Mouse (Mus musculus): Measurements from ENCODE around the gene Tarbp2.

Gene Tarbp2

DNA sequence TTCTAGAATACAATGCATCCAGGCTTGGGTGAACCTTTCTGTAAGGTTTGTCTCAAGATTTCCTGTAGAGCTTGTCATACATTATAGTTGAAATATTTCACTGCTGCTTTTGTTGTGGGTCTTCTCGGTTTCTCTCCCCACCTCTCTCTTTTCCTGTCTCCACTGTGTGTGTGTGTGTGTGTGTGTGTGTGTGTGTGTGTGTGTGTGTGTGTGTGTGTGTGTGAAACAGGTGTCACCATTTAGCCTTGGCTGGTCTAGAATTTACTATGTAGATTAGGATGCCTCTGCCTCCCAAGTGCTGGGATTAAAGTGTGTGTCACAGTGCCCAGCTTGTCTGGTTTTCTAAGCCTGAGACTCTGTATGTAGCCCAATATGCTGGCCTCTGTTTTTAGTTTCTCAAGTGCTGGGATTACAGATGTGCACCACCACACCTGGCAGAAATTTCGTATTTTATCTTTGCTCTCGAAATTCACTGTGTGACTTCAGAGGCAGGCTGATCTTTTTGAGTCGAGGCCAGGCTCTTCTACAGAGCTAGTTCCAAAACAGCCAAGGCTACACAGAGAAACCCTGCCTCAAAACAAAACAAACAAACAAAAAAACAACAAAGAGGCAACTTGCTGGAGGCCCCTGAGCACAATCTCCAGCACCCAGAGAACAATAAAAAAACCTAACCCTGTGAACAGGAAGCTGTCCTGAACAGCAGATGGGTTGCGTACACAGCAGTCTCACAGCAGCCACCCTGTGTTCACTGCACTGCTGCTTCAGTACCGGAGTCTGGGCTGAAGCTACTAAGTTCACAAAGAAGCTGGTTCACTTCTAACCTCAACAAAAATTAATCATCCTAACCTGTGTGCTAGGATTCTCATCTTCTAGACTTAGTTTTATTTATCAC lies 8.4 kb downstream of the Tarbp2 start:
- no peak for DNase-seq (ENCODE audit: low spot score in 2 of 2)

DNA sequence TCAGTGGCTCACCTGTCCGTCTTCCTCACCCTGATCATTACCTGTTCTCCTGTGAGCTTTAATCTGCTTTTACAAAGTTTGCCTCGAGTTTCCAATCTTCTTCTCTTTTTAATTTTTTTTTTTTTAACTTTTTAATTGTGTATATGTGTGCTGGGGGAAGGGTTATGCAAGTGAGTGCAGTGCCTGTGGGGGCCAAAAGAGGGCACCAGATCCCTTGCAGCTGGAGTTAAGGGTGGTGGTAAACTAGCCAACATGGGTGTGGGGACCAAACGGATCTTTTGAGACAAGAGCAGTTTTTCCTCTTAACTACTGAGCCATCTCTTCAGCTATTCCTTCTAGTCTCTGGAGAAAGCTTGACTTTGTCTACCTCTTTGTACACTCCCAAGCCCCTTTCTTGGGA lies 9.9 kb downstream of the Tarbp2 start:
- no peak for DNase-seq (ENCODE audit: low spot score in 2 of 2)

DNA sequence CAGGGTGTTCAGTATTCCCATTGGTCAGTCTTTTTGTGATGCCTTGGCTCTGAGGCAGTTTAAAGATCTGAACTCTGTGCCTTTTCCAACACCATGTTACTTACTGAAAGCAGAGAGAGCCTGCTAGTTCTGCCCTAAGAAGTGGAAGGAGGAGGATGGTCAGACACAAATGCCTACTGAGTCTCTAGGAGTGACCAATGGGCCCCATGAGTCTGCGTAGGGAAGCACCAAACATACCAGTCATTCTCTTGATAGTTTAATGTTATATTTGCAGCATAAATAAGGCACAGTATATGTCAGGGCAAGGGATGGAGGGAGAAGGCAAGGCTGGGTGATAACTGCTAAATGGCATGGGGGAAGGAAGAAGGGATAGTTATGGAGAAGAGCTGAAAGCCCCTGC lies 10.4 kb downstream of the Tarbp2 start:
- no peak for DNase-seq (ENCODE audit: low spot score in 2 of 2)

DNA sequence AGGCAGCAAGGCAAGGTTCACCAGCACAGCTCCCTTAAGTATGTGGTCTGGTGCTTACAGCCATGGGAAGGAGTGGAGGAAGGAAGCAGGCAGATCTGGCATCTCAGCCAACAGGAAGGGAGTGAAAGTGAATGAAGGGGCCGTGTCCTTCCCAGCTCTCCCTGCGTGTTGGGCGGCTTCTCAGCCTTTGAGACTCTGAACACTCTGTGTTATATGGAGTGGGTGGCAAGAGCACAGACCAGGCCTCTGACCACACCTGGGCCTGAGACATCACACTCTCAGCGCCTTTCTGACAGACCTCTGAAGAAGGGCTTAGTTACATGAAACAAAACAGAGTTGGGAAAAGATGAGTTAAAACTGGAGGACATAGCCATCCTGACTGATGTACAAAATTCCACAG lies 12.6 kb downstream of the Tarbp2 start:
- no peak for DNase-seq (ENCODE audit: low spot score in 2 of 2)

DNA sequence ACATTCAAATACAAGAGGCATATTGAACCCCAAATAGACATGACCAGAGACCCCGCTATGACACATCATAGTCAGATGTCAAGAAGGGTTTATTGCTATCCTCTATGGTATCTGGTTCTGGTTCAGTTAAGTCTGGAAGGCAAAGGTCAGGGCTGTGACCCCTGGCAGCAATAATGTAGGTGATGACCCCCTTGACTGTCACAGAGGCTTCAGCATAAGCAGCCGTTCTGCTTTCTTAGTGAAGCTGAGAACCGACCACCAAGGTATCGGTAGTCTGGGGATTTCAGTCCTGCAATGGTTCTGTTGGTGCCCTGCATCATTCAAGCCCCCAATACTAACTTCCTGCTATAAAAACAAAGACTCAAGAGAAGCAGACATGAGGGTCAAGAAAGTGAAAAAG lies 13.6 kb downstream of the Tarbp2 start:
- no peak for DNase-seq (ENCODE audit: low spot score in 2 of 2)

DNA sequence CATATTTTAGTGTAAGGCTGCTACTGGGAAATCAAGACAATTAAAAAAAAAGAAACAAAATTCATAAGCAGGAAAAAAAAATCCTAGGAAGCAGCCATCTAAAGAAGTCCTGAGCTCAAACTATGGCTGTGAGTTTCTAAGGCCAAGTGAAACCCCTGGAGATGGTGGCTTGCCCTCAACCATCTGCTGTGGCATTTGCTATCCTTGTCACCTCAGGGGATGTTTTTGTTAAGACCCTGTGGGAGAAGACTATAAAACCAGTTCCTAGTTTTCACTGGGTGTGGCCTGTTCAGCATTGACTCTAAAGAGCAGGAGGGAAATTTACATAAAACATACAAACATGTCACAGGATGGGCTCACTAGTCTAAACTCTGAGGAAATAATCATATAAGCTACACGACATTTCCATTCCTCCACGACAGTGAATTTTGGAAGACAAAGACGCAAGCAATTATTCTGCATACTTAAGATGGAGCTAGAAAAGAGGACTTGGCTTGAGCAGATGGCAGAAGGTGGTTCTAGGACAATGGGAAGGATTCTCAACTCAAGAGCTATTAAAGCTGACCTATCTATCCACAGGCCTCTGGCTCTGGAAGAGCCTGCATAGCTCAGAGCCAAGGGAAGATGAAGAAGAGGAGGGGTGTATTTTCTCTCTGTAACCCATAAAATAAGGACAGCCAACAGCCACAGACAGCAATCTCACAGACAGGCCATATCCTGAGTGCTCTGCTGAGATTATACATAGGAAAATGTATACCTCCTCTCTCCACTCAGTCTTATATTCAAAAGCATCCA lies 14.3 kb downstream of the Tarbp2 start:
- no peak for DNase-seq (ENCODE audit: low spot score in 2 of 2)

DNA sequence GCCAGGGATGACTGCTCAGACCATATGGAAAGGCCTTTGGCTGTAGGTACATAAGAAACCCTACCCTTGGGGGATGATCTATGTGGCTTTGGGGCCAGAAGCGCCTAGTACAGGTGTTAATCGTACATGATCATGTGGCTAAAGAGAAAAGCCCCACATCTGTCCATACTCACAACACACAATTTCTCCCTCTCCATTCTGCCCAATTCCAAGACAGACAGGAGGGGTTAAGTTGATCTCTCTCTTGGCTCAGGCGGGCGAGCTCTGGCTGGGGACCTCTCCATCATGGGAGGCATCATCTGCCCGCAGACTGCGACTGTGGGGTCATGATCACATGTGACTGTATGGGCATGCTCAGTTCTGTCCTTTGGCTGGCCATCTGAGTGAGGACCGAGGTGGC lies 15.9 kb downstream of the Tarbp2 start:
- no peak for DNase-seq (ENCODE audit: low spot score in 2 of 2)

DNA sequence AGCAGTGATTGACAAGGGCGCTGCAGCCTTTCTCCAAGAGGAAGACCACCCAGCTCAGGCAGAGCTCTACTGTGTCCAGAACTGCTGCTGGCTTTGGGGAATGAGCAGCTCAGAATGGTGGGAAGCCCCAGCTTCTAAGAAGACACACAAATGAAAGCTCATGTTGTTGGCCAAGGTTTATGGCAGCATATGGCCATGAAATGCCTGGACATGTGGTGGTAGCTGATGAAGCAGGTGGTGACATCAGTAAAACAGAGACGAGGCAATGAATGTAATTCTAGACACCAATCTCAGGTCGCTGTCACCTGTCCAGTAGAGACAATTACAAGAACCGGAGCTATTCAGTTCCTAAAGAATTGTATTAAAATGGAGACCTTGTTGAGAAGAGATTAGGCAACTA lies 26.8 kb downstream of the Tarbp2 start:
- no peak for DNase-seq (ENCODE audit: low spot score in 2 of 2)

DNA sequence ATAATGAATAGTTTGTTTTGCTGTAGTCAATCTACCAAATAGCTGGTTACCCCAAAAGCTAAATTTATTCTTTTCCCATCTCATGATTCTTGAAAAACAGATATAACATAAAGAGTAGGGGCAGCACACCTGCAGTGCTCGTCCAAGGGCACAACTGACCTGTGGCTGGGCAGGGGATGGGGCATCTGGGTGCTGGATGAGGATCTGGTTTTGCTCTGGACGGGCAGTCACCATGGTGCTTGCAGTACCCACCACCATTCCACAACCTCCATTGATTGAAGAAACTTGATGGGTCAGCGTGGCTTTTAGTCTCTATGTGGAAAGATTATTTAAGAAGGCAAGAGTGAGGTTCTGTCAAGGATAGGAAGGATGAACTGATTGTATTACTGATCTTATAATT lies 28.3 kb downstream of the Tarbp2 start:
- no peak for DNase-seq (ENCODE audit: low spot score in 2 of 2)

DNA sequence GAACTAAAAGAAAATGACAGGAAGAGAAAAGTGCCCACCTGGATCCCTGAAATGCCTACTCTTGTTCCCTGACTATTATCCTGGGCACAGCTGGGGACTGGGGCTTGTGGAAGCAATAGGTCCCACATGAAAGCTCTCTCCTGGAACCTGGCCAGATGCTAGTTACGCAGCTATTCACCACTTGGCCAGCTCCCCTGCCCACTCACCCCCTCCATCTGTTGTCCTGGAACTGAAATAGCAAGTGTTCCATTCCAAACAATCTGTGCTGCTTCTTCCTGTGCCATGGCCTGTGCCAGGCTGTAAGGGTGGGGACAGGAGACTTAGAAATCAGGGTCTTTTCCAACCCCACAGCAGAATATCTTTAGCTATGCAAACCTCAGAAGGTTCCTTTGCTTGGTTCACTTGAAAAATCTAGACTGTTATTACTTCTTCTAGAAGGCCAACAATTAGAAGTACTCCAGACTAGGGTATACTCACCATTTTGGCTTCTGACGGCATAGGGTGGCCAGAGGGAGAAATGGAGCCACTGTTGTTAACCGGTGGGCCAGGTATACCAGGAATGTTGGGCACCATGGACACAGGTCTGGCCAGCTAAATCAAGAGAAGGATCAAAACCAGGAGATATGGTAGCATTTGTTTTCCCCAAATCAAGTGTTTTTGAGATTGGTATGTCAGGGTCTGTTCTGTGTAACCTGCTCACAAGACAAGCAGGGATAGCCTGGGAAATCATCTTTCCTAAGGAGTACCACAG lies 28.9 kb downstream of the Tarbp2 start:
- DNase-seq (ENCODE audit: low spot score in 2 of 2), result peak; percentile 29 to 64

DNA sequence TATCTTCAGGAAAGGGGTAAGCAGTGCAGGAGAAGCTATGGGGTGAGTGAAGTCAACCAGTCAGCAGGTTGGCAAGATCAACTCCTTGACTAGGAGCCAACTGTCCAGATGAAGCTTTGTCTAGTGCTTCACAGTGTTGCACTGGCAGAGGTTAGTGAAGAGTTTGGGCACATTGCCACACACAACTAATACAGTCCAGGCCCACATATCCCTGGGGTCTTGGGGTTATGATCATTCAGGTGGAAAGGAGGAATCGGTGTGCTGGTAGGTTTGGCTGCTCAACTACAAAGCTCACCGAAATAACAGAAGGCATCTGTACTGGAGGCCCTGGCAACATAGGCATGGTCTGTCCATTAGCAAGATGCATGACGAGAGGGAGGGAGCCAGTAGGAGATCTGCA lies 29.5 kb downstream of the Tarbp2 start:
- DNase-seq (ENCODE audit: low spot score in 2 of 2), result no peak

DNA sequence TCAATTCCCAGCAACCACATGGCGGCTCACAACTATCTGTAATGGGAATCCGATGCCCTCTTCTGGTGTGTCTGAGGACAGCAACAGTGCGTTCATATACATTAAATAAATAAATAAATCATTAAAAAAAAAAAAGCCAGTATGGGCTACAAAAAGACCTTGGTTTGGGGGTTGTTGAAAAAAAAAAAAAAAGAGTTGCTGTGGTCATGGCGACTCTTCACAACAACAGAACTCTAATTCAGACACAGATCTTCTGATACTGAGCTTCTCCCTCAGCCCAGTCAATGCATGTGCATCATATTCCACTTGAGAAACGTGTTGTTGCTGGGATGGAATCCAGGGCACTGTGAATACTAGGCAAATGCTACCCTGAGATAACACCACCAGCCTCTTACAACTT lies 34.6 kb downstream of the Tarbp2 start:
- DNase-seq (ENCODE audit: low spot score in 2 of 2), result no peak

DNA sequence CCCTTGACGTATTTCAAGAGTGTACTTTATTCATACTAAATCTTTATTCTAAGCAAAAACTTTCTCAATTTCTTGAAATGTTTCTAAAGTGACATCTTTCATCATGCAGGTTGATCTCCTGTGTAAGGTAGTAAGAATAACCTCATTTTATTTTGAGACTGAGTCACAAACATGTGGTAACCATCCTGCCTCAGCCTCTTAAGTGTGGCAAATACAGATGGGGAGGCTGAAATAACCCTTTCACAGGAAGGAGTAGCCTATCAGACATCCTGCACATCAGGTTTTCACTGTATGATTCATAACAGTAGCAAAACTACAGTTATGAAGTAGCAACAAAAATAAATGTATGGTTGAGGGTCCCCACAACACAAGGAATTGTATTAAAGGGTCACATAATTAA lies 37.6 kb downstream of the Tarbp2 start:
- DNase-seq (ENCODE audit: low spot score in 2 of 2), result no peak

DNA sequence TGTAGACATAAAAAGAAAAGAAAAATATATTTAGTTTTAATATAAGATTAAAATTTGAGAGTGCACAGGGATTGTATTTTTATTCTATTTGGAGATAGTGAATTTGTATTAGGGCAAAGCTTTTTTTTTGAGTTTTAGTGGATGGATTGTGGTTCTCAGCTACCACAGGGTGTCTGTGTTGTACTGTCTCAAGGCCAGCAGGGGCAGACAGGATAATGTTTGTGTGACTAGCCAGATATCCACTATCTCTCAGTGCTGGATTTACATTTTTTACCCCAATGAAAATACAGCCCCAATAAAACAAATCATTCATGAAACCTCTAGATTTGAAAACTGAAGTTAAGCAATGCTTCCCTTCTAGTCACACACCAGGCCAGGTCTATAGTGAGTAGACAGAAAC lies 39.6 kb downstream of the Tarbp2 start:
- DNase-seq (ENCODE audit: low spot score in 2 of 2), result no peak

DNA sequence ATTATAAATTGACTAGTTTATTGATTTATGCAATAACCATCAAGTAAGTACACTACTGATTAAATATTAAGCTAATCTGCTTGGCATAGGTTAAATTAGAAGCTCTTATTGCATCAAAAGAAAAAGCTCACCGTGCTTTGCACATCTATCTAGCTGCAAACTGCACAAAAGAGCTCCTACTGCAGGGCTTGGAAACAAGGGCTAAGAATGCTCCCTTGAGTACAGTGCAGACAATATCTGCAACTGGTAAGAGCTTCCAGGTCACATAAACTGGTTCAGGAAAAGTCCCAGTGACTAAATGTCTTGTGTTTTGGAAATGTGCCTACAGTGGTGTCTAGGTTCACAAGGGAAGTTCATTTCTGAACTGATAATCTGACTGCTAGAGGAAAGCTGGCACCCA lies 44.5 kb downstream of the Tarbp2 start:
- DNase-seq (ENCODE audit: low spot score in 2 of 2), result no peak

DNA sequence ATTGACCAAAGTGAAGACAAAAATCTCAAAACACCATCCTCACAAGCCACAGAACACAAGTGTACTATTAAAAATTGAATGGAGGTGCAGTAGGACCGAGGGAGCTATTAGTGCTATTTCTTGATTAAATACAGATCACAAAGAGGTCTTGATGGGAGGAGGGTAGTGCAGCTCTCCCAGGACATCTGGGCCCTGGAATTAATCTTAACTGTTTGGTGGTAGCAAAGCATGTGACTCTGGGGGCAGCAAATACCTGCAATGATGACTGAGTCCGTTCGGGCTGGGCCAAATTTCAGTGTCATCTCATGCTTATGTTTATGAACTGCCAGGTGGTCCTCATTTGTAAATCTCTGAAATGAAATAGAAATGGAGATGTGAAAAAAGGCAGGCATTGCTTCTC lies 45.1 kb downstream of the Tarbp2 start:
- no peak for DNase-seq (ENCODE audit: low spot score in 2 of 2)

DNA sequence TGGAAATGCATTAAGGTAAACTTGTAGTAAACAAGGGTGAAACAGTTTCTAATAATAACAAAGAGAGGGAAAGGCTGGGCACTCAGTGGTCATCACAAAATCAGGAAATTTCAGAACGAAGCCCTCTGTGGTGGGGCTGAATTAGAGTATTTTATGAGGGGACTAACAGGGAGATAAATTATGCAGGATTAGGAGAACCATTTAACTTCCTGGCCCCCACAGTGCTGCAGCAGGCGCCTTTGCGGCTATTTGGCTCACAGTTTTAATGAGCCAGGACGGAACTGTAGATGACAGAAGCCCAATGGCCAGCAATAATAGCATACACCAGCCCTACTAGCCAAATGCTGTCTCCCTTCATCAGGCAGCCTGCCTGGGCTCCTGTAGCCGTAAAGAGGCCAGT lies 45.7 kb downstream of the Tarbp2 start:
- no peak for DNase-seq (ENCODE audit: low spot score in 2 of 2)

DNA sequence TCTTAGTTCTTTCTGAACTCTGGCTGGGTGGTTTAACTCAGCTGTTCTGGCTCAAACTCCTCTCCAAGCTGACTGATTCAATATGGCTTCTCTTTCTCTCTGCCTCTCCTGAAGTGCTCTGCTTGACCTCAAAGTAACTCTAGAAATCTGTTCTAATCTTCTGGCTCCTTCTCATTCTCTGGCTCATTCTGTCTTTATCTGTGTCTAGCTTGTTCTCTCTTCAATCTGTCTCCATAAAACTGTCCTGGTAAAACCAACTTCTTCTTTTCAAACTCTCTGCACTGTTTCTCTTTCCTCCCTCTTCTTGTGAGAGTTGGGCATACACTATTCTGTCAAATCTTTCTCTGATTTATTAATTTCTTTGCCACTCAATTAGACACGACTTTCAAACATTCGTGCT lies 49.9 kb downstream of the Tarbp2 start:
- DNase-seq (ENCODE audit: low spot score in 2 of 2), result no peak

DNA sequence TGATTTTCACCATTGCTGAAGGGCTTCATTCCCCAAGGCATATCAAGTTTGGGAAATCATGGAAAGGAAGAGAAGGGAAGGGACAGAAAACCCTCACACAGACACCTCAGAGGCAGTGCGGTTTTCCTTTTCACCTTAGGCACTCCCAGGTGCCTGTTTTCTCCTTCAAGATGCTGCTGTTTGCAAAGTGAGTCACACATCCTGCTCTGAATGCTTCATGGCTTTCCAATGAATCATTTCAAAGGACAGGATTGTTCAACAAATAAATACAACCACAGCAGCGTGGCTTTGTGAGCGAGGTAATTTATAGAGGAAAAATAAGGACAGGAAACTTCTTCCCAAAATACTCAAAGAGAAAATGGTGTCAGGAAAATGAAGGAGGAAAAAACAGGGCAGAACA lies 54.1 kb downstream of the Tarbp2 start:
- no peak for DNase-seq (ENCODE audit: low spot score in 2 of 2)
